Mouse (Mus musculus) ES-E14 (cell line): ENCODE results near the gene Fam198b.

Experiments used
- HCFC1 ChIP-seq: IDR thresholded peaks from 2 replicates; pipeline ENCODE4 v1.6.1; 2012; ENCODE audit warnings: low read length, inconsistent platforms, borderline replicate concordance; ENCODE audit not compliant: insufficient read depth
- ZC3H11A ChIP-seq: IDR thresholded peaks from 2 replicates; pipeline ENCODE4 v1.6.1; 2012; ENCODE audit warnings: low read depth, mild to moderate bottlenecking, inconsistent platforms, low read length, borderline replicate concordance
- ZNF384 ChIP-seq: IDR thresholded peaks from 2 replicates; pipeline ENCODE4 v1.6.1; 2012; ENCODE audit warnings: low read depth, low read length, inconsistent platforms

DNA sequence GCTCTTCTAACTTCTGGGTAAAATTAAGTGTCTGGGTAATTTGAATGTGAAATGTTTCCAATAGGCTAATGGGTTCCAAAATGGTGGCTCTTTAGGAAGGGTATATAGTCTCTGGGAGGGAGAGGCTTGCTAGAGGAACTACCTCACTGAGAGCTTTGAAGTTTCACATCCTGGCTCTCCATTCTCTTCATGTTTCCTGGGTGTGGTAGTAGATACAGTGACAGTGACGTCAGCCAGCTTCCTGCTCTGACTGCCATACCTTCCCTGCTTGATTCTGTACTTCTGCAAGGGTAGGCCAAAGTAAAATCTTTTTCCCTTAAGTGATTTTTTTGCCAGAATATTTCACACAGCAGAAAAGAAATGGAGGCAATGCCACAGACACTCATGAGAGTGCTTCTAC, 100.2 kb downstream of the Fam198b start:
- TF ChIP-seq HCFC1 (no peak), ZNF384 (no peak), ZC3H11A (no peak)
